Mouse (Mus musculus): ENCODE results near the gene Aldh5a1. TPM values are rescaled to one million over a fixed set of nuclear protein-coding genes. Genes with fewer than 3 reads are reported as not detected.

The Aldh5a1 gene
- polyA plus RNA-seq, 1 experiment from 2014 or later = 10.6 TPM

- Histone ChIP-seq H3K27ac (replicated peaks) (no peak overlapping the region), H3K4me3 (no peak overlapping the region), H3K36me3 (peaks cover 7% of the 10 kb centered on the region), H3K9me3 (no peaks in the 10 kb centered on the region), H3K9ac (no peak overlapping the region), H3K4me2 (no peak overlapping the region), H3K27me3 (replicated peaks) (no peaks in the 10 kb centered on the region), H3K4me1 (peaks cover 12% of the 10 kb centered on the region)
- no peak for ATAC-seq (ENCODE audit: extremely low read depth, insufficient number of reproducible peaks, low FRiP score, low TSS enrichment)
- 76% methylated on average over 7 of the region's 7 CpGs for WGBS
Measured at GRCm38 (mm10) chr13:24933199-24933598, 4.3 kb downstream of the Aldh5a1 start.

GRCm38 (mm10) chr13:24930591-24930990 lies 6.9 kb downstream of the Aldh5a1 start:
- Histone ChIP-seq H3K36me3 (peaks cover 10% of the 10 kb centered on the region), H3K4me2 (no peak overlapping the region), H3K27ac (replicated peaks) (no peak overlapping the region), H3K4me1 (peaks cover 6% of the 10 kb centered on the region; the same call in 1 of the 2 replicates), H3K4me3 (no peak overlapping the region), H3K27me3 (replicated peaks) (no peaks in the 10 kb centered on the region), H3K9me3 (no peaks in the 10 kb centered on the region), H3K9ac (no peak overlapping the region)
- no peak for ATAC-seq (ENCODE audit: extremely low read depth, insufficient number of reproducible peaks, low FRiP score, low TSS enrichment)

GRCm38 (mm10) chr13:24923991-24924390 lies 13.5 kb downstream of the Aldh5a1 start:
- H3K9ac ChIP-seq = no peak overlapping the region
- H3K4me3 ChIP-seq = no peak overlapping the region
- peaks cover 44% of the 10 kb centered on the region for H3K36me3 ChIP-seq
- H3K27ac ChIP-seq (replicated peaks) = no peak overlapping the region
- ATAC-seq (ENCODE audit: extremely low read depth, insufficient number of reproducible peaks, low FRiP score, low TSS enrichment) = no peak
- WGBS = 84% methylated on average over 5 of the region's 5 CpGs
- H3K9me3 ChIP-seq = no peaks in the 10 kb centered on the region
- no peaks in the 10 kb centered on the region for H3K27me3 ChIP-seq (replicated peaks)
- H3K4me2 ChIP-seq = no peak overlapping the region
- H3K4me1 ChIP-seq = peaks cover 6% of the 10 kb centered on the region; the same call in 1 of the 2 replicates

- Histone ChIP-seq H3K27ac (replicated peaks) (no peak overlapping the region), H3K36me3 (peaks cover 64% of the 10 kb centered on the region), H3K4me1 (no peaks in the 10 kb centered on the region), H3K9me3 (no peaks in the 10 kb centered on the region), H3K27me3 (replicated peaks) (no peaks in the 10 kb centered on the region), H3K4me3 (no peak overlapping the region), H3K4me2 (no peak overlapping the region), H3K9ac (no peak overlapping the region)
- no peak for ATAC-seq (ENCODE audit: extremely low read depth, insufficient number of reproducible peaks, low FRiP score, low TSS enrichment)
- 66% methylated on average over 6 of the region's 6 CpGs for WGBS
Measured at GRCm38 (mm10) chr13:24921281-24921680, 16.2 kb downstream of the Aldh5a1 start.

GRCm38 (mm10) chr13:24920333-24920977 lies 17.0 kb downstream of the Aldh5a1 start:
- Histone ChIP-seq H3K4me2 (no peak overlapping the region), H3K36me3 (peaks cover 59% of the 10 kb centered on the region), H3K4me1 (peaks cover 5% of the 10 kb centered on the region), H3K9ac (no peak overlapping the region), H3K4me3 (no peak overlapping the region), H3K27me3 (replicated peaks) (no peaks in the 10 kb centered on the region), H3K27ac (replicated peaks) (no peak overlapping the region), H3K9me3 (no peaks in the 10 kb centered on the region)
- WGBS = 12% methylated on average over 5 of the region's 5 CpGs
- ATAC-seq (ENCODE audit: extremely low read depth, insufficient number of reproducible peaks, low FRiP score, low TSS enrichment) = no peak

GRCm38 (mm10) chr13:24915831-24916230 lies 21.6 kb downstream of the Aldh5a1 start:
- H3K4me1 ChIP-seq = peaks cover 14% of the 10 kb centered on the region
- peaks cover 65% of the 10 kb centered on the region for H3K36me3 ChIP-seq
- H3K9me3 ChIP-seq = no peaks in the 10 kb centered on the region
- no peak overlapping the region for H3K9ac ChIP-seq
- no peak overlapping the region for H3K27ac ChIP-seq (replicated peaks)
- WGBS = 59% methylated on average over 13 of the region's 13 CpGs
- H3K4me3 ChIP-seq = no peak overlapping the region
- H3K4me2 ChIP-seq = peak overlapping the region; percentile 12; the same call in 1 of the 2 replicates
- no peak for ATAC-seq (ENCODE audit: extremely low read depth, insufficient number of reproducible peaks, low FRiP score, low TSS enrichment)
- no peaks in the 10 kb centered on the region for H3K27me3 ChIP-seq (replicated peaks)

GRCm38 (mm10) chr13:24914915-24915314 lies 22.5 kb downstream of the Aldh5a1 start:
- peaks cover 71% of the 10 kb centered on the region for H3K36me3 ChIP-seq
- WGBS = 72% methylated on average over 4 of the region's 4 CpGs
- no peak overlapping the region for H3K4me2 ChIP-seq
- H3K27ac ChIP-seq (replicated peaks) = no peak overlapping the region
- H3K9me3 ChIP-seq = no peaks in the 10 kb centered on the region
- peaks cover 14% of the 10 kb centered on the region for H3K4me1 ChIP-seq
- H3K4me3 ChIP-seq = no peak overlapping the region
- H3K27me3 ChIP-seq (replicated peaks) = no peaks in the 10 kb centered on the region
- no peak for ATAC-seq (ENCODE audit: extremely low read depth, insufficient number of reproducible peaks, low FRiP score, low TSS enrichment)
- H3K9ac ChIP-seq = no peak overlapping the region

- no peak overlapping the region for H3K4me2 ChIP-seq
- no peak overlapping the region for H3K27ac ChIP-seq (replicated peaks)
- WGBS = 79% methylated on average over 7 of the region's 7 CpGs
- no peak overlapping the region for H3K4me3 ChIP-seq
- H3K9me3 ChIP-seq = no peaks in the 10 kb centered on the region
- no peak for ATAC-seq (ENCODE audit: extremely low read depth, insufficient number of reproducible peaks, low FRiP score, low TSS enrichment)
- H3K4me1 ChIP-seq = peaks cover 14% of the 10 kb centered on the region
- no peak overlapping the region for H3K9ac ChIP-seq
- H3K36me3 ChIP-seq = peaks cover 64% of the 10 kb centered on the region
- H3K27me3 ChIP-seq (replicated peaks) = no peaks in the 10 kb centered on the region
Measured at GRCm38 (mm10) chr13:24913576-24913975, 23.9 kb downstream of the Aldh5a1 start.

- 86% methylated on average over 1 of the region's 1 CpGs for WGBS
- H3K9me3 ChIP-seq = no peaks in the 10 kb centered on the region
- H3K9ac ChIP-seq = no peak overlapping the region
- no peaks in the 10 kb centered on the region for H3K4me1 ChIP-seq
- peaks cover 39% of the 10 kb centered on the region for H3K36me3 ChIP-seq
- no peak overlapping the region for H3K4me3 ChIP-seq
- no peaks in the 10 kb centered on the region for H3K27me3 ChIP-seq (replicated peaks)
- no peak overlapping the region for H3K27ac ChIP-seq (replicated peaks)
- H3K4me2 ChIP-seq = no peak overlapping the region
- ATAC-seq (ENCODE audit: extremely low read depth, insufficient number of reproducible peaks, low FRiP score, low TSS enrichment) = no peak
Measured at GRCm38 (mm10) chr13:24909112-24909511, 28.3 kb downstream of the Aldh5a1 start.

GRCm38 (mm10) chr13:24906831-24907570 lies 30.5 kb downstream of the Aldh5a1 start:
- 72% methylated on average over 11 of the region's 11 CpGs for WGBS
- ATAC-seq (ENCODE audit: extremely low read depth, insufficient number of reproducible peaks, low FRiP score, low TSS enrichment) = no peak
- no peaks in the 10 kb centered on the region for H3K27me3 ChIP-seq (replicated peaks)
- H3K4me1 ChIP-seq = no peaks in the 10 kb centered on the region
- H3K4me3 ChIP-seq = no peak overlapping the region
- H3K4me2 ChIP-seq = no peak overlapping the region
- no peak overlapping the region for H3K27ac ChIP-seq (replicated peaks)
- no peaks in the 10 kb centered on the region for H3K9me3 ChIP-seq
- no peak overlapping the region for H3K9ac ChIP-seq
- peaks cover 20% of the 10 kb centered on the region for H3K36me3 ChIP-seq

- Histone ChIP-seq H3K9ac (no peak overlapping the region), H3K4me3 (no peak overlapping the region), H3K4me2 (no peak overlapping the region), H3K27me3 (replicated peaks) (no peaks in the 10 kb centered on the region), H3K36me3 (0 out of 2 replicates have a peak, but pooled peaks cover 7% of the 10 kb centered on the region), H3K4me1 (no peaks in the 10 kb centered on the region), H3K27ac (replicated peaks) (no peak overlapping the region), H3K9me3 (no peaks in the 10 kb centered on the region)
- WGBS = 81% methylated on average over 12 of the region's 12 CpGs
- ATAC-seq (ENCODE audit: extremely low read depth, insufficient number of reproducible peaks, low FRiP score, low TSS enrichment) = no peak
Measured at GRCm38 (mm10) chr13:24905422-24905821, 32.0 kb downstream of the Aldh5a1 start.

- ATAC-seq (ENCODE audit: extremely low read depth, insufficient number of reproducible peaks, low FRiP score, low TSS enrichment) = no peak
Measured at GRCm38 (mm10) chr13:24903412-24903811, 34.0 kb downstream of the Aldh5a1 start.

More at GRCm38 (mm10) chr13:24903412-24903811, 34.0 kb downstream of the Aldh5a1 start:
- H3K36me3 ChIP-seq = no peaks in the 10 kb centered on the region
- no peak overlapping the region for H3K4me2 ChIP-seq
- no peaks in the 10 kb centered on the region for H3K9me3 ChIP-seq
- H3K4me3 ChIP-seq = no peak overlapping the region
- 0 out of 2 replicates have a peak, but pooled peaks cover 7% of the 10 kb centered on the region for H3K4me1 ChIP-seq
- H3K9ac ChIP-seq = no peak overlapping the region
- H3K27me3 ChIP-seq (replicated peaks) = no peaks in the 10 kb centered on the region
- 34% methylated on average over 6 of the region's 6 CpGs for WGBS
- H3K27ac ChIP-seq (replicated peaks) = peak overlapping the region; percentile 53; the same call in 1 of the 2 replicates
